Mouse (Mus musculus): ENCODE measurements around the gene Atp2b2. TPM values are rescaled to one million over a fixed set of nuclear protein-coding genes. Genes with fewer than 3 reads are reported as not detected.

Gene Atp2b2
- total RNA-seq (2022): 100 to 1,000 TPM; 564 to 646 (median 592) TPM

- no peak for DNase-seq (ENCODE audit: low spot score in 2 of 2)
These were observed at the start of gene Atp2b2 for GRCm38 (mm10) chr6:114042332-114042731. Gene Atp2b2, minus strand, starts transcription at chr6:114042613.

- DNase-seq (ENCODE audit: low spot score in 2 of 2): peak in 1 of 2 experiments; percentile 76
These were observed 47.2 kb upstream of the Atp2b2 start for GRCm38 (mm10) chr6:114089626-114090025.

GRCm38 (mm10) chr6:114087106-114087505 is 44.7 kb upstream of the Atp2b2 start:
- DNase-seq (ENCODE audit: low spot score in 2 of 2): no peak

- no peak for DNase-seq (ENCODE audit: low spot score in 2 of 2)
These were observed 36.1 kb upstream of the Atp2b2 start for GRCm38 (mm10) chr6:114078556-114078955.

GRCm38 (mm10) chr6:114076560-114076959 is 34.1 kb upstream of the Atp2b2 start:
- peak; percentile 52 to 81 for DNase-seq (ENCODE audit: low spot score in 2 of 2)

- DNase-seq (ENCODE audit: low spot score in 2 of 2): no peak
These were observed 33.6 kb upstream of the Atp2b2 start for GRCm38 (mm10) chr6:114076061-114076460.

GRCm38 (mm10) chr6:114074929-114075328 is 32.5 kb upstream of the Atp2b2 start:
- no peak for DNase-seq (ENCODE audit: low spot score in 2 of 2)

- DNase-seq (ENCODE audit: low spot score in 2 of 2): no peak
These were observed 31.8 kb upstream of the Atp2b2 start for GRCm38 (mm10) chr6:114074256-114074655.

- peak in 1 of 2 experiments; percentile 52 for DNase-seq (ENCODE audit: low spot score in 2 of 2)
These were observed 29.2 kb upstream of the Atp2b2 start for GRCm38 (mm10) chr6:114071564-114071963.

GRCm38 (mm10) chr6:114063100-114063499 is 20.7 kb upstream of the Atp2b2 start:
- DNase-seq (ENCODE audit: low spot score in 2 of 2): no peak

- DNase-seq (ENCODE audit: low spot score in 2 of 2): no peak
These were observed 20.3 kb upstream of the Atp2b2 start for GRCm38 (mm10) chr6:114062688-114063087.

- no peak for DNase-seq (ENCODE audit: low spot score in 2 of 2)
These were observed 16.8 kb upstream of the Atp2b2 start for GRCm38 (mm10) chr6:114059206-114059605.

GRCm38 (mm10) chr6:114058030-114058808 is 15.8 kb upstream of the Atp2b2 start:
- DNase-seq (ENCODE audit: low spot score in 2 of 2): no peak

GRCm38 (mm10) chr6:114055311-114055710 is 12.9 kb upstream of the Atp2b2 start:
- no peak for DNase-seq (ENCODE audit: low spot score in 2 of 2)

GRCm38 (mm10) chr6:114044962-114045361 is 2.5 kb upstream of the Atp2b2 start:
- DNase-seq (ENCODE audit: low spot score in 2 of 2): peak in 1 of 2 experiments; percentile 68

- DNase-seq (ENCODE audit: low spot score in 2 of 2): no peak
These were observed 423 bp upstream of the Atp2b2 start for GRCm38 (mm10) chr6:114042836-114043235.

- DNase-seq (ENCODE audit: low spot score in 2 of 2): no peak
These were observed 515 bp downstream of the Atp2b2 start for GRCm38 (mm10) chr6:114041911-114042284.

GRCm38 (mm10) chr6:114041097-114041910 is 1.1 kb downstream of the Atp2b2 start:
- peak in 1 of 2 experiments; percentile 43 for DNase-seq (ENCODE audit: low spot score in 2 of 2)

- DNase-seq (ENCODE audit: low spot score in 2 of 2): peak in 1 of 2 experiments; percentile 75
These were observed 6.7 kb downstream of the Atp2b2 start for GRCm38 (mm10) chr6:114035704-114036103.

- DNase-seq (ENCODE audit: low spot score in 2 of 2): peak in 1 of 2 experiments; percentile 83
These were observed 9.6 kb downstream of the Atp2b2 start for GRCm38 (mm10) chr6:114032822-114033221.

- DNase-seq (ENCODE audit: low spot score in 2 of 2): no peak
These were observed 18.6 kb downstream of the Atp2b2 start for GRCm38 (mm10) chr6:114023794-114024193.

GRCm38 (mm10) chr6:114022104-114022503 is 20.3 kb downstream of the Atp2b2 start:
- no peak for DNase-seq (ENCODE audit: low spot score in 2 of 2)

All from left cerebral cortex, adult 8-10 months (tissue).